In genomic region chr15:80288036-80288435, GRCm38 (mm10) we compare ENCODE assay signal across 9 mouse cellular contexts. TPM values are rescaled to one million over a fixed set of nuclear protein-coding genes. Genes with fewer than 3 reads are reported as not detected.
DNase-seq lines count a peak whose midpoint lies in the region; ATAC-seq and TF ChIP-seq lines count a peak whose summit lies in the region.
"Had no signal": no experiment of that assay in that cellular context is flagged by ENCODE, and none has a peak within 500 bp of the region (broad histone marks: within the 10 kb centered on the region; RNA-seq: fewer than 3 reads in every experiment).

No protein-coding gene starts in this region.

- H3K4me2 ChIP-seq in heart, embryonic 12.5 days, result peak overlapping the region; percentile 97
- peak overlapping the region; percentile 96 for H3K4me2 ChIP-seq in embryonic facial prominence, embryonic 11.5 days (ENCODE audit: low read depth, low read length)
- H3K4me2 ChIP-seq in limb, embryonic 11.5 days (ENCODE audit: low read depth, severe bottlenecking), result peak overlapping the region; percentile 92
- H3K4me2 ChIP-seq in stomach, embryonic 16.5 days (ENCODE audit: low read depth, low read length), result peak overlapping the region; percentile 91

- no peak overlapping the region for H3K9ac ChIP-seq in heart, embryonic 12.5 days
- H3K9ac ChIP-seq in embryonic facial prominence, embryonic 11.5 days (replicated peaks; ENCODE audit: low read length), result no peak overlapping the region
- H3K9ac ChIP-seq in limb, embryonic 11.5 days (ENCODE audit: low read length), result no peak overlapping the region
- H3K9ac ChIP-seq in stomach, embryonic 16.5 days (ENCODE audit: low read length), result no peak overlapping the region

- no peak for TF ChIP-seq CTCF in E14TG2a.4 (conservative IDR thresholded peaks at IDR 0.05; ENCODE audit: low read length)
- TF ChIP-seq CTCF in thymus, adult 2 months (IDR thresholded peaks at IDR 0.05; ENCODE audit: borderline replicate concordance, control insufficient read depth, extremely low read depth, insufficient read depth, low read length, poor library complexity), result no peak

- H3K27me3 ChIP-seq in heart, embryonic 12.5 days (replicated peaks), result peaks cover 98% of the 10 kb centered on the region
- peaks cover 83% of the 10 kb centered on the region for H3K27me3 ChIP-seq in E14TG2a.4 (ENCODE audit: insufficient read depth, low read length)
- peaks cover 45% of the 10 kb centered on the region for H3K27me3 ChIP-seq in embryonic facial prominence, embryonic 11.5 days (ENCODE audit: control insufficient read depth, insufficient read depth, low read length)
- peaks cover 57% of the 10 kb centered on the region for H3K27me3 ChIP-seq in limb, embryonic 11.5 days (ENCODE audit: control insufficient read depth, insufficient read depth, low read length)
- peaks cover 51% of the 10 kb centered on the region for H3K27me3 ChIP-seq in stomach, embryonic 16.5 days (ENCODE audit: control insufficient read depth, insufficient read depth, low read length)
- peaks cover 20% of the 10 kb centered on the region for H3K27me3 ChIP-seq in thymus, adult 2 months (ENCODE audit: control insufficient read depth, insufficient read depth, low read length)

- DNase-seq in heart, postnatal 4 days, result no peak
- DNase-seq in embryonic facial prominence, embryonic 11.5 days (ENCODE audit: low spot score), result no peak
- peak; percentile 43 for DNase-seq in limb, embryonic 11.5 days (ENCODE audit: low spot score)
- no peak for DNase-seq in thymus, adult 2 months

- peaks cover 7% of the 10 kb centered on the region for H3K4me1 ChIP-seq in heart, embryonic 12.5 days (replicated peaks)
- peaks cover 35% of the 10 kb centered on the region for H3K4me1 ChIP-seq in E14TG2a.4 (replicated peaks; ENCODE audit: low read depth, low read length)
- H3K4me1 ChIP-seq in embryonic facial prominence, embryonic 11.5 days (ENCODE audit: control insufficient read depth, insufficient read depth, low read length), result no peaks in the 10 kb centered on the region
- 0 out of 2 replicates have a peak, but pooled peaks cover 3% of the 10 kb centered on the region for H3K4me1 ChIP-seq in limb, embryonic 11.5 days (ENCODE audit: control insufficient read depth, insufficient read depth, low read length)
- peaks cover 4% of the 10 kb centered on the region for H3K4me1 ChIP-seq in stomach, embryonic 16.5 days (ENCODE audit: control insufficient read depth, insufficient read depth, low read length)
- H3K4me1 ChIP-seq in thymus, adult 2 months (replicated peaks; ENCODE audit: control insufficient read depth, insufficient read depth, low read length), result peaks cover 6% of the 10 kb centered on the region

- no peak for TF ChIP-seq POLR2A in thymus, adult 2 months (IDR thresholded peaks at IDR 0.05; ENCODE audit: control insufficient read depth, extremely low read depth, insufficient read depth, low read length, poor library complexity)

- peak overlapping the region; percentile 58 for H3K4me3 ChIP-seq in heart, embryonic 12.5 days
- H3K4me3 ChIP-seq in E14TG2a.4 (replicated peaks; ENCODE audit: low read length), result peak overlapping the region; percentile 79
- peak overlapping the region; percentile 45 for H3K4me3 ChIP-seq in embryonic facial prominence, embryonic 11.5 days (ENCODE audit: low read depth, low read length)
- H3K4me3 ChIP-seq in limb, embryonic 11.5 days (ENCODE audit: low read depth, low read length), result peak overlapping the region; percentile 35
- peak overlapping the region; percentile 49 for H3K4me3 ChIP-seq in stomach, embryonic 16.5 days (replicated peaks; ENCODE audit: low read length)
- no peak overlapping the region for H3K4me3 ChIP-seq in thymus, adult 2 months (ENCODE audit: control insufficient read depth, insufficient read depth, low read length)
- H3K4me3 ChIP-seq: erythroblast, embryonic 14.5 days had no signal

- no peak overlapping the region for H3K27ac ChIP-seq in heart, embryonic 12.5 days (ENCODE audit: poor library complexity, severe bottlenecking)
- H3K27ac ChIP-seq in embryonic facial prominence, embryonic 11.5 days (replicated peaks; ENCODE audit: low read depth, low read length), result no peak overlapping the region
- H3K27ac ChIP-seq in limb, embryonic 11.5 days (replicated peaks; ENCODE audit: low read depth, low read length), result no peak overlapping the region
- H3K27ac ChIP-seq in stomach, embryonic 16.5 days (ENCODE audit: low read length), result no peak overlapping the region
- H3K27ac ChIP-seq in thymus, adult 2 months (ENCODE audit: control insufficient read depth, insufficient read depth, low read length), result no peak overlapping the region

- H3K36me3 ChIP-seq in heart, embryonic 12.5 days, result no peaks in the 10 kb centered on the region
- no peaks in the 10 kb centered on the region for H3K36me3 ChIP-seq in E14TG2a.4 (ENCODE audit: insufficient read depth, low read length)
- H3K36me3 ChIP-seq in embryonic facial prominence, embryonic 11.5 days (replicated peaks; ENCODE audit: control insufficient read depth, insufficient read depth, low read depth, low read length), result no peaks in the 10 kb centered on the region
- H3K36me3 ChIP-seq in limb, embryonic 11.5 days (ENCODE audit: control insufficient read depth, insufficient read depth, low read length), result no peaks in the 10 kb centered on the region
- no peaks in the 10 kb centered on the region for H3K36me3 ChIP-seq in stomach, embryonic 16.5 days (ENCODE audit: control insufficient read depth, insufficient read depth, low read length)
- H3K36me3 ChIP-seq in thymus, adult 2 months (ENCODE audit: control insufficient read depth, insufficient read depth, low read length), result no peaks in the 10 kb centered on the region

- no peaks in the 10 kb centered on the region for H3K9me3 ChIP-seq in heart, embryonic 12.5 days (replicated peaks)
- H3K9me3 ChIP-seq in E14TG2a.4 (ENCODE audit: low read length), result no peaks in the 10 kb centered on the region
- no peaks in the 10 kb centered on the region for H3K9me3 ChIP-seq in embryonic facial prominence, embryonic 11.5 days (replicated peaks; ENCODE audit: control insufficient read depth, low read length)
- H3K9me3 ChIP-seq in limb, embryonic 11.5 days (ENCODE audit: control insufficient read depth, low read length), result no peaks in the 10 kb centered on the region
- H3K9me3 ChIP-seq in stomach, embryonic 16.5 days (replicated peaks; ENCODE audit: control insufficient read depth, low read length), result no peaks in the 10 kb centered on the region

- no peak for ATAC-seq in heart, embryonic 12.5 days (ENCODE audit: insufficient number of reproducible peaks, low FRiP score)
- ATAC-seq in embryonic facial prominence, embryonic 11.5 days (replicated peaks; ENCODE audit: insufficient number of reproducible peaks, low FRiP score, low TSS enrichment, low read depth), result no peak
- ATAC-seq in limb, embryonic 11.5 days (ENCODE audit: insufficient number of reproducible peaks, low FRiP score, low TSS enrichment, low read depth), result no peak
- no peak for ATAC-seq in stomach, embryonic 16.5 days (ENCODE audit: insufficient read depth, low FRiP score)
- ATAC-seq in megakaryocyte-erythroid progenitor cell, adult 5-6 weeks (replicated peaks; ENCODE audit: low FRiP score, low TSS enrichment, poor library complexity, severe bottlenecking), result no peak

- 6% methylated on average over 23 of the region's 23 CpGs for WGBS in heart, embryonic 12.5 days
- under 1% methylated on average over 23 of the region's 23 CpGs for WGBS in embryonic facial prominence, embryonic 11.5 days
- WGBS in limb, embryonic 11.5 days, result 2% methylated on average over 23 of the region's 23 CpGs
- WGBS in stomach, embryonic 16.5 days, result 4% methylated on average over 23 of the region's 23 CpGs
- 21% methylated on average over 23 of the region's 23 CpGs for WGBS in thymus, adult 2 months

RNA-seq across cellular contexts. Expression of gene Cacna1i, which starts 1.0 kb away (rescaled TPM):
- not detected in 2 replicates for polyA plus RNA-seq in heart, embryonic 12.5 days (2016; fragmentation: Nextera tagmentation; extraction: Ambion mirVana)
- total RNA-seq in heart, postnatal 4 days (2021), result under 1 TPM in 1 of 2 experiments, not detected in 1; 0.05 TPM
- polyA plus RNA-seq in embryonic facial prominence, embryonic 11.5 days (2014; fragmentation: Nextera tagmentation; extraction: Ambion mirVana), result 0.11 TPM in 1 of 2 replicates, not detected in the other
- polyA plus RNA-seq in limb, embryonic 11.5 days (2014; fragmentation: Nextera tagmentation; extraction: Ambion mirVana), result 0.01 TPM in 1 of 2 replicates, not detected in the other
- not detected in 2 replicates for polyA plus RNA-seq in stomach, embryonic 16.5 days (2015; fragmentation: Nextera tagmentation; extraction: Ambion mirVana)
- polyA plus RNA-seq in thymus, adult 2 months (2012; rRNA removed), result 0.30 and 0.42 TPM in 2 replicates
- total RNA-seq in megakaryocyte-erythroid progenitor cell, adult 5-6 weeks (2014; fragmentation: Nextera tagmentation), result not detected in 2 replicates
- total RNA-seq in megakaryocyte-erythroid progenitor cell, adult 5-6 weeks (2017), result not detected in 2 replicates
- polyA plus RNA-seq: erythroblast, embryonic 14.5 days had no signal

RNA-seq across cellular contexts. Expression of gene Rps19bp1, which starts 23.9 kb away (rescaled TPM):
- polyA plus RNA-seq in heart, embryonic 12.5 days (2016; fragmentation: Nextera tagmentation; extraction: Ambion mirVana), result 37.9 and 42.4 TPM in 2 replicates
- 10 to 100 TPM; 26.1 to 27.2 TPM for total RNA-seq in heart, postnatal 4 days (2021)
- polyA plus RNA-seq in embryonic facial prominence, embryonic 11.5 days (2014; fragmentation: Nextera tagmentation; extraction: Ambion mirVana), result 81.3 and 83.1 TPM in 2 replicates
- polyA plus RNA-seq in limb, embryonic 11.5 days (2014; fragmentation: Nextera tagmentation; extraction: Ambion mirVana), result 74.7 and 79.0 TPM in 2 replicates
- 37.7 and 51.1 TPM in 2 replicates for polyA plus RNA-seq in stomach, embryonic 16.5 days (2015; fragmentation: Nextera tagmentation; extraction: Ambion mirVana)
- polyA plus RNA-seq in thymus, adult 2 months (2012; rRNA removed), result 22.5 and 25.0 TPM in 2 replicates
- 51.6 and 54.4 TPM in 2 replicates for total RNA-seq in megakaryocyte-erythroid progenitor cell, adult 5-6 weeks (2014; fragmentation: Nextera tagmentation)
- 28.7 and 36.3 TPM in 2 replicates for total RNA-seq in megakaryocyte-erythroid progenitor cell, adult 5-6 weeks (2017)

RNA-seq across cellular contexts. Expression of gene Atf4, which starts 33.1 kb away (rescaled TPM):
- 76.4 and 79.9 TPM in 2 replicates for polyA plus RNA-seq in heart, embryonic 12.5 days (2016; fragmentation: Nextera tagmentation; extraction: Ambion mirVana)
- 100 to 1,000 TPM; 119 to 131 TPM for total RNA-seq in heart, postnatal 4 days (2021)
- polyA plus RNA-seq in embryonic facial prominence, embryonic 11.5 days (2014; fragmentation: Nextera tagmentation; extraction: Ambion mirVana), result 120 and 123 TPM in 2 replicates
- polyA plus RNA-seq in limb, embryonic 11.5 days (2014; fragmentation: Nextera tagmentation; extraction: Ambion mirVana), result 110 and 125 TPM in 2 replicates
- polyA plus RNA-seq in stomach, embryonic 16.5 days (2015; fragmentation: Nextera tagmentation; extraction: Ambion mirVana), result 134 and 150 TPM in 2 replicates
- polyA plus RNA-seq in thymus, adult 2 months (2012; rRNA removed), result 169 and 179 TPM in 2 replicates
- 145 and 192 TPM in 2 replicates for total RNA-seq in megakaryocyte-erythroid progenitor cell, adult 5-6 weeks (2014; fragmentation: Nextera tagmentation)
- 292 and 318 TPM in 2 replicates for total RNA-seq in megakaryocyte-erythroid progenitor cell, adult 5-6 weeks (2017)

RNA-seq across cellular contexts. Expression of gene AC140267.1, which starts 52.4 kb away (rescaled TPM):
- 4.0 TPM in 1 of 2 replicates, not detected in the other for polyA plus RNA-seq in heart, embryonic 12.5 days (2016; fragmentation: Nextera tagmentation; extraction: Ambion mirVana)
- total RNA-seq in heart, postnatal 4 days (2021), result 10 to 100 TPM; 20.3 to 24.3 TPM
- polyA plus RNA-seq in embryonic facial prominence, embryonic 11.5 days (2014; fragmentation: Nextera tagmentation; extraction: Ambion mirVana), result not detected in 2 replicates
- not detected in 2 replicates for polyA plus RNA-seq in limb, embryonic 11.5 days (2014; fragmentation: Nextera tagmentation; extraction: Ambion mirVana)
- polyA plus RNA-seq in stomach, embryonic 16.5 days (2015; fragmentation: Nextera tagmentation; extraction: Ambion mirVana), result 1.2 TPM in 1 of 2 replicates, not detected in the other
- not detected in 2 replicates for polyA plus RNA-seq in thymus, adult 2 months (2012; rRNA removed)
- total RNA-seq in megakaryocyte-erythroid progenitor cell, adult 5-6 weeks (2014; fragmentation: Nextera tagmentation), result 5.6 and 6.5 TPM in 2 replicates
- total RNA-seq in megakaryocyte-erythroid progenitor cell, adult 5-6 weeks (2017), result not detected in 2 replicates
- polyA plus RNA-seq: erythroblast, embryonic 14.5 days had no signal

RNA-seq across cellular contexts. Expression of gene Mief1, which starts 54.2 kb away (rescaled TPM):
- 31.4 and 33.2 TPM in 2 replicates for polyA plus RNA-seq in heart, embryonic 12.5 days (2016; fragmentation: Nextera tagmentation; extraction: Ambion mirVana)
- 10 to 100 TPM; 38.0 to 38.3 TPM for total RNA-seq in heart, postnatal 4 days (2021)
- polyA plus RNA-seq in embryonic facial prominence, embryonic 11.5 days (2014; fragmentation: Nextera tagmentation; extraction: Ambion mirVana), result 35.7 and 36.7 TPM in 2 replicates
- polyA plus RNA-seq in limb, embryonic 11.5 days (2014; fragmentation: Nextera tagmentation; extraction: Ambion mirVana), result 33.8 and 36.7 TPM in 2 replicates
- polyA plus RNA-seq in stomach, embryonic 16.5 days (2015; fragmentation: Nextera tagmentation; extraction: Ambion mirVana), result 29.3 and 30.4 TPM in 2 replicates
- 32.7 and 36.3 TPM in 2 replicates for polyA plus RNA-seq in thymus, adult 2 months (2012; rRNA removed)
- total RNA-seq in megakaryocyte-erythroid progenitor cell, adult 5-6 weeks (2014; fragmentation: Nextera tagmentation), result 29.0 and 36.7 TPM in 2 replicates
- 21.2 and 25.8 TPM in 2 replicates for total RNA-seq in megakaryocyte-erythroid progenitor cell, adult 5-6 weeks (2017)
